Mouse (Mus musculus): ENCODE results near the gene Rapgefl1.

The Rapgefl1 gene

DNA sequence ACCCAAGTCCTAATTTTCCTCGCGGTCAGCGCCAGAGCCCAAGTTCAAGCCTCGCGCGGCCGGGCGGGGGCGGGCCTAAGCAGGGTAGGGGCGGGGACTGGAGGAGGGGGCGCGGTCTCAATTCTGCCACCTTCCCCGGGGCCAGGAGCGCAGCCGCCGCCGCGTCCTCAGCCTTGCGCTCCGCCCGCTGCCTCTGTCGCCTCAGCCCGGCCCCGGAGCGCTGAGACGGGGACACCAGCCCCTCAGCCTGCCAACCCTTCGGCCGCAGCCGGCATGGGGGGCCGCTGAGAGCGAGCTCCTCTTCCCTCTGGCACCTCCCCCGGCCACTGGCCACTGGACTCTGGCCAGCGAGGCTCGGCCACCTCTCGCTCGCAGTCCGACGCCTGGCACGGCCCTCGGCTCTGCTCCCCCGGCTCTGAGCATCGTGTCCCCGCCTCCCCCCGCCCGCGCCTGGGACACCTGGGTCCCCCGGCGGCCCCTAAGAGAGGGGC is at the start of gene Rapgefl1:
Gene Rapgefl1 (plus strand): TSS at position 135 of the 491 bp plus-strand sequence.
- DNase-seq (ENCODE audit: low spot score) = peak; percentile 86

GRCm38 (mm10) chr11:98787229-98787628 is 49.4 kb upstream of the Rapgefl1 start:
- no peak for DNase-seq (ENCODE audit: low spot score)

DNA sequence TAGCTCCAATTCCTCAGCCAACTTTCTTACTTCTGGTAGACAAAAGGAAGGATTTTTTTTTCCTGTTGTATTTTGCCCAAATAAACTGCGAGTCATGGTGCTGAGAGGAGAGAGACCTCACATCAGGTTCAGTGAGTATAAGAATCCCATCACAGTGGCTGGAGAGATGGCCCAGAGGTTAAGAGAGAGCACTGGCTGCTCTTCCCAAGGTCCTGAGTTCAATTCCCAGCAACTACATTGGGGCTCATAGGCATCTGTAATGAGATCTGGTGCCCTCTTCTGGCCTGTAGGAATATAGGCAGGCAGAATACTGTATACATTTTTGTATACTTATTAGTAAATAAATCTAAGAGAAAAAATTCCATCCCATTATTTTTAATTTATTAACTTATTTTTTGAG is 48.9 kb upstream of the Rapgefl1 start:
- no peak for DNase-seq (ENCODE audit: low spot score)

GRCm38 (mm10) chr11:98788139-98788538 is 48.4 kb upstream of the Rapgefl1 start:
- no peak for DNase-seq (ENCODE audit: low spot score)

- DNase-seq (ENCODE audit: low spot score) = peak; percentile 94
Observed at GRCm38 (mm10) chr11:98788550-98789218, 47.9 kb upstream of the Rapgefl1 start.

- DNase-seq (ENCODE audit: low spot score) = peak; percentile 38
Observed at GRCm38 (mm10) chr11:98789219-98789807, 47.3 kb upstream of the Rapgefl1 start.

GRCm38 (mm10) chr11:98789824-98790223 is 46.8 kb upstream of the Rapgefl1 start:
- no peak for DNase-seq (ENCODE audit: low spot score)

DNA sequence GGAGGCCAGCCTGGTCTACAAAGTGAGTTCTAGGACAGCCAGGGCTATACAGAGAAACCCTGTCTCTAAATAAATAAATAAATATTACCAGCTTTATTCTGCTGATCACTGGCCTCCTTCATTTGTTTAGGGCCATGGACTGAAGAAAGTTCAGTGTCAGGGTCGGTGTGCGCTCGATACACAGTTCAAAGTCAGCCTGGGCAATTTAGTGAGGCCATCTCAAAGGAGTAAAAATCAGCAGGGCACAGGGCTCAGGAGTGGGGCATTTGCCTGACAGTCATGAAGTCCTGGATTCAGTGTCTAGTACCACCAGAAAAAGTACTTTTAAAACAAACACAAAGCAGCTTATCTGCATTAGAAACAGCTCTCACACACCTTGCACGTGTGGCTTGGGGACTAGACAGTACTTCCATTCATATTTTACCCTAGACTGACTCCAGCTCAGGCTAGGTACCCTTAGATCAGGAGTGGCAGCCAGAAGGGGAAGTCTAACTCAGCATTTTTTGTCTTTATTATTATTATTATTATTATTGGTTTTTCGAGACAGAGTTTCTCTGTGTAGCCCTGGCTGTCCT is 45.9 kb upstream of the Rapgefl1 start:
- no peak for DNase-seq (ENCODE audit: low spot score)

- DNase-seq (ENCODE audit: low spot score) = no peak
Observed at GRCm38 (mm10) chr11:98791448-98791847, 45.1 kb upstream of the Rapgefl1 start.

GRCm38 (mm10) chr11:98792081-98792480 is 44.5 kb upstream of the Rapgefl1 start:
- no peak for DNase-seq (ENCODE audit: low spot score)

- DNase-seq (ENCODE audit: low spot score) = peak; percentile 79
Observed at GRCm38 (mm10) chr11:98794469-98795014, 42.0 kb upstream of the Rapgefl1 start.

- peak; percentile 87 for DNase-seq (ENCODE audit: low spot score)
Observed at GRCm38 (mm10) chr11:98795015-98795713, 41.4 kb upstream of the Rapgefl1 start, which contains the start of gene Msl1. Msl1 (plus strand) TSS chr11:98795516.

DNA sequence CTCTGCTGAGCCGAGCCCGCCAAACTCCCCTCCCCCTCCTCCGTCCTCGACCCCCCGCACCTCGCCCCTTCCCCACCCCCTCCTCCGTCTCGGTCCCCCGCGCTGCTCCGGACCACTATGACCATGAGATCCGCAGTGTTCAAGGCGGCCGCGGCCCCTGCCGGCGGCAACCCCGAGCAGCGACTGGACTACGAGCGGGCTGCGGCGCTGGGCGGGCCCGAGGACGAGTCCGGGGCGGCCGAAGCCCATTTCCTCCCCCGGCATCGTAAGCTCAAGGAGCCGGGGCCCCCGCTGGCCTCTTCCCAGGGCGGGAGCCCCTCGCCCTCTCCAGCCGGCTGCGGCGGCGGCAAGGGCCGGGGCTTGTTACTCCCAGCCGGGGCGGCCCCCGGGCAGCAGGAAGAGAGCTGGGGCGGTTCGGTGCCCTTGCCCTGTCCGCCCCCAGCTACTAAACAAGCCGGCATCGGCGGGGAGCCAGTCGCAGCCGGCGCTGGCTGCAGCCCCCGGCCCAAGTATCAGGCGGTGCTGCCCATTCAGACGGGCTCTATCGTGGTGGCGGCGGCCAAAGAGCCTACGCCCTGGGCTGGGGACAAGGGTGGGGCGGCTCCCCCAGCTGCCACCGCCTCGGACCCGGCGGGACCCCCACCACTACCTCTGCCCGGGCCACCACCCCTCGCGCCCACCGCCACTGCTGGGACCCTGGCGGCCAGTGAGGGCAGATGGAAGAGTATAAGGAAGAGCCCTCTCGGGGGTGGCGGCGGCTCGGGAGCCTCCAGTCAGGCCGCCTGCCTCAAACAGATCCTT is 40.7 kb upstream of the Rapgefl1 start:
- DNase-seq (ENCODE audit: low spot score) = peak; percentile 73

- DNase-seq (ENCODE audit: low spot score) = peak; percentile 69
Observed at GRCm38 (mm10) chr11:98796515-98797216, 39.9 kb upstream of the Rapgefl1 start.

GRCm38 (mm10) chr11:98797306-98797705 is 39.3 kb upstream of the Rapgefl1 start:
- no peak for DNase-seq (ENCODE audit: low spot score)

- DNase-seq (ENCODE audit: low spot score) = no peak
Observed at GRCm38 (mm10) chr11:98797909-98798308, 38.7 kb upstream of the Rapgefl1 start.

- DNase-seq (ENCODE audit: low spot score) = no peak
Observed at GRCm38 (mm10) chr11:98804605-98805004, 32.0 kb upstream of the Rapgefl1 start, which contains the start of gene Casc3. Casc3 (plus strand) TSS chr11:98804905.

DNA sequence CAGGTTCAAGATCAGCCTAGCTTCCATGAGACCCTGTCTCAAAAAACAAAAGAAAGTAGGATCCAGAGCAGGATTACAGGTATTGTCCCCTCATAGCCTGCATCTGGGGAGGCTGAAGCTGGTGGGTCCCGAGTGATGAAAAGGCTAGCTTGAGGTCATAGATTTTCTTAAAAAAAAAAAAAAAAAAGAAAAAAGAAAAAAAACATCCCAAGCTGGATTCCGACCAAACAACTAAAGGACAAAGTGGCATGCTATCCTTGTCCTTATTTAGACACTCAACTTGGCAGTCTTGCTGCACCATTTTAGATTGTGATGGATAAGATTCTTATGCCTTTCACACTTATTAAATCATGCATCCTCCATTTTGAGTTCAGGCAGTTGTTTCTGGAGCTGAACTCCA is 28.2 kb upstream of the Rapgefl1 start:
- DNase-seq (ENCODE audit: low spot score) = peak; percentile 31

- peak; percentile 98 for DNase-seq (ENCODE audit: low spot score)
Observed at GRCm38 (mm10) chr11:98809457-98810290, 26.9 kb upstream of the Rapgefl1 start.

DNA sequence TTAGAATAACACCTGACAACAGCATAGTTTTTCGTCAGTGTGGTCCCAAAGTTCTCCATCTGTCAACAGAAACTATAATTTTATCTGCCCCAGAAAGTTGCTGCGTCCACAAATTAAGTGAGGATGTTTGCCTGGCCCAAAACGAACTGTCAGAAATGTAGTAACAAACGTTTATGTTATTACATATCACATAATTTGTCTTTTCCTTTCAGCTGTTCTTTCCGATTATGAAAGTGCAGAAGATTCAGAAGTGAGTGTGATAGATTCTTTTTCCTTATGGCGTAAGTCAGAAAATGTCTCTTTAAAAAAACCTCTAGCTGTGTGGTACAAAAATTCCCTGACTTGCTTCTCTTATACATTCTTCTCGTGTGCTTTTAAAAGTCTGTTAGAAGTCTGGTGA is 25.9 kb upstream of the Rapgefl1 start:
- no peak for DNase-seq (ENCODE audit: low spot score)

Measured in MN1 (cell line).